Mouse (Mus musculus) small intestine, adult 2 months (tissue): ENCODE results near the gene Rdh8.
A peak's percentile ranks its signal among the peaks of the same experiment; 100 is the strongest.

Experiments
- CTCF ChIP-seq: fragments of 200-500 bp; IDR thresholded peaks from 2 replicates; pipeline ENCODE4 v1.5.1; 2012; ENCODE audit warnings: low read depth, mild to moderate bottlenecking, control low read depth, inconsistent platforms, low read length, moderate library complexity, mixed read lengths; ENCODE audit not compliant: insufficient replicate concordance, insufficient read length; ENCODE audit errors: extremely low read depth
- POLR2A ChIP-seq: fragments of 200-500 bp; IDR thresholded peaks from 2 replicates; pipeline ENCODE4 v1.6.1; 2012; ENCODE audit warnings: low read depth, mild to moderate bottlenecking, control low read depth, inconsistent platforms, low read length, moderate library complexity

GRCm38 (mm10) chr9:20861821-20862220 lies 43.5 kb downstream of the Rdh8 start:
- peak; percentile 49; the same call in 1 of the 2 replicates for TF ChIP-seq CTCF
- no peak for TF ChIP-seq POLR2A
